Mouse (Mus musculus) brain, embryonic 14.5 days (tissue): ENCODE data around the gene AU040320.

Experiments used
- CTCF ChIP-seq: fragments of 200-500 bp; IDR thresholded peaks from 2 replicates; pipeline ENCODE4 v1.5.1; 2012; ENCODE audit warnings: inconsistent platforms, mild to moderate bottlenecking, moderate library complexity, borderline replicate concordance; ENCODE audit not compliant: insufficient read depth, insufficient read length; ENCODE audit errors: extremely low read depth
- POLR2A ChIP-seq: fragments of 200-500 bp; IDR thresholded peaks from 2 replicates; pipeline ENCODE4 v1.6.1; 2012; ENCODE audit warnings: mild to moderate bottlenecking, inconsistent platforms, borderline replicate concordance; ENCODE audit not compliant: poor library complexity, insufficient read depth, insufficient read length, severe bottlenecking; ENCODE audit errors: extremely low read depth

DNA sequence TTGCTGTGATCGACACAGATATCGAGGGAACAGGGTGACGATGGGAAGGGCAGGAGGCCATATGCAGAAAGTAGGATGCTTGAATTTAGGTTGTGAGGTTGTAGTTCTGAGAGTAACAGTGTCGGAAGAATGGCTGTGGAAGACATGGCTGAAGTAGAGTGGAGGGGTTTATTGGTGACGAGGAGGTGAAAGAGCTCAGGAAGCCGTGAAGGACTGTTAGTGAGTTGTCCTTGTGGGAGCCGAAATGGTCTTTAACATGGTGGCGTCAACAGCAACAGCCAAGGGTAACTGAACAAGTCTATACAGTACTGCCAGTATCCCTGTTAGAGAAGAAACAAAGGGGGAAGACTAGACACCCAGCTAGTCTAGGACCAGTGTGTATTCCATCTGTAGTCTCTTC, 48.8 kb downstream of the AU040320 start:
- TF ChIP-seq CTCF: no peak
- no peak for TF ChIP-seq POLR2A
